Mouse (Mus musculus): ENCODE measurements around the gene Art5. TPM values are rescaled to one million over a fixed set of nuclear protein-coding genes. Genes with fewer than 3 reads are reported as not detected.
A peak's percentile ranks its signal among the peaks of the same experiment; 100 is the strongest.

The Art5 gene
- total and polyA plus RNA-seq, 3 experiments, result 0.04 TPM; not detected in 2

- H3K9ac ChIP-seq (ENCODE audit: control insufficient read depth, low read depth, low read length, poor library complexity, severe bottlenecking), result no peak overlapping the region
- no peaks in the 10 kb centered on the region for H3K9me3 ChIP-seq (replicated peaks; ENCODE audit: insufficient read depth, low read length)
- peaks cover 0 to 3% of the 10 kb centered on the region in 2 experiments; a peak in 1 of 4 replicates for H3K36me3 ChIP-seq (ENCODE audit: control insufficient read depth in 1 of 2, insufficient read depth in 2 of 2, low read length in 2 of 2)
- H3K4me1 ChIP-seq (ENCODE audit: control insufficient read depth in 1 of 2, insufficient read depth in 2 of 2, low read length in 2 of 2), result peaks cover 6 to 9% of the 10 kb centered on the region in 2 experiments
- no peaks in the 10 kb centered on the region for H3K79me2 ChIP-seq (ENCODE audit: control insufficient read depth, insufficient read depth, low read length, poor library complexity)
- peak; percentile 60; the same call in 1 of the 2 replicates for TF ChIP-seq USF1 (IDR thresholded peaks at IDR 0.05; ENCODE audit: low read depth, low read length)
- no peak for TF ChIP-seq EP300 (IDR thresholded peaks at IDR 0.05; ENCODE audit: low read depth in 1 of 2, low read length in 2 of 2)
- H3K27me3 ChIP-seq (ENCODE audit: control insufficient read depth in 1 of 2, insufficient read depth in 2 of 2, low read length in 2 of 2), result no peaks in the 10 kb centered on the region
- H3K27ac ChIP-seq (ENCODE audit: control insufficient read depth, low read depth, low read length), result no peak overlapping the region
- DNase-seq (ENCODE audit: low read depth, low spot score), result no peak
- no peak overlapping the region for H3K4me3 ChIP-seq (ENCODE audit: control insufficient read depth in 1 of 2, insufficient read depth in 1 of 2, low read depth in 2 of 2, low read length in 2 of 2)
These were observed 9.3 kb downstream of the Art5 start for GRCm38 (mm10) chr7:102099760-102100661.

GRCm38 (mm10) chr7:102087336-102087735 is 22.0 kb downstream of the Art5 start:
- Histone ChIP-seq H3K27ac (ENCODE audit: control insufficient read depth, low read depth, low read length) (no peak overlapping the region), H3K4me1 (ENCODE audit: control insufficient read depth in 1 of 2, insufficient read depth in 2 of 2, low read length in 2 of 2) (no peaks in the 10 kb centered on the region), H3K27me3 (ENCODE audit: control insufficient read depth in 1 of 2, insufficient read depth in 2 of 2, low read length in 2 of 2) (no peaks in the 10 kb centered on the region), H3K4me3 (ENCODE audit: control insufficient read depth in 1 of 2, insufficient read depth in 1 of 2, low read depth in 2 of 2, low read length in 2 of 2) (no peak overlapping the region), H3K36me3 (ENCODE audit: control insufficient read depth in 1 of 2, insufficient read depth in 2 of 2, low read length in 2 of 2) (no peaks in the 10 kb centered on the region), H3K9me3 (replicated peaks; ENCODE audit: insufficient read depth, low read length) (no peaks in the 10 kb centered on the region), H3K79me2 (ENCODE audit: control insufficient read depth, insufficient read depth, low read length, poor library complexity) (no peaks in the 10 kb centered on the region), H3K9ac (ENCODE audit: control insufficient read depth, low read depth, low read length, poor library complexity, severe bottlenecking) (no peak overlapping the region)
- no peak for DNase-seq (ENCODE audit: low read depth, low spot score)
- TF ChIP-seq CHD1 (IDR thresholded peaks at IDR 0.05; ENCODE audit: low read depth, low read length), result no peak
- TF ChIP-seq POLR2AphosphoS2 (IDR thresholded peaks at IDR 0.05; ENCODE audit: low read length), result no peak
- TF ChIP-seq EP300 (IDR thresholded peaks at IDR 0.05; ENCODE audit: low read depth in 1 of 2, low read length in 2 of 2), result no peak
- TF ChIP-seq JUND (IDR thresholded peaks at IDR 0.05; ENCODE audit: low read depth, low read length), result no peak
- no peak for TF ChIP-seq ZKSCAN1 (IDR thresholded peaks at IDR 0.05; ENCODE audit: low read depth, low read length)
- no peak for TF ChIP-seq CTCF (IDR thresholded peaks at IDR 0.05 in 2 of 3, conservative IDR thresholded peaks at IDR 0.05 in 1 of 3; ENCODE audit: control insufficient read depth in 1 of 3, insufficient read depth in 1 of 3, low read depth in 2 of 3, low read length in 3 of 3, poor library complexity in 1 of 3, severe bottlenecking in 1 of 3)
- TF ChIP-seq MAFK (IDR thresholded peaks at IDR 0.05; ENCODE audit: borderline replicate concordance, low read depth, low read length), result no peak

GRCm38 (mm10) chr7:102084041-102084696 is 25.1 kb downstream of the Art5 start:
- H3K4me3 ChIP-seq (ENCODE audit: control insufficient read depth in 1 of 2, insufficient read depth in 1 of 2, low read depth in 2 of 2, low read length in 2 of 2), result no peak overlapping the region
- no peaks in the 10 kb centered on the region; a peak in 1 of 4 replicates for H3K36me3 ChIP-seq (ENCODE audit: control insufficient read depth in 1 of 2, insufficient read depth in 2 of 2, low read length in 2 of 2)
- H3K9ac ChIP-seq (ENCODE audit: control insufficient read depth, low read depth, low read length, poor library complexity, severe bottlenecking), result no peak overlapping the region
- no peak for DNase-seq (ENCODE audit: low read depth, low spot score)
- H3K27ac ChIP-seq (ENCODE audit: control insufficient read depth, low read depth, low read length), result no peak overlapping the region
- H3K27me3 ChIP-seq (ENCODE audit: control insufficient read depth in 1 of 2, insufficient read depth in 2 of 2, low read length in 2 of 2), result no peaks in the 10 kb centered on the region
- H3K79me2 ChIP-seq (ENCODE audit: control insufficient read depth, insufficient read depth, low read length, poor library complexity), result no peaks in the 10 kb centered on the region
- H3K4me1 ChIP-seq (ENCODE audit: control insufficient read depth in 1 of 2, insufficient read depth in 2 of 2, low read length in 2 of 2), result no peaks in the 10 kb centered on the region
- no peaks in the 10 kb centered on the region for H3K9me3 ChIP-seq (replicated peaks; ENCODE audit: insufficient read depth, low read length)
- TF ChIP-seq BHLHE40 (IDR thresholded peaks at IDR 0.05; ENCODE audit: borderline replicate concordance, low read depth, low read length) (no peak), CHD1 (IDR thresholded peaks at IDR 0.05; ENCODE audit: low read depth, low read length) (no peak), HCFC1 (IDR thresholded peaks at IDR 0.05; ENCODE audit: low read depth, low read length) (no peak), GATA1 (IDR thresholded peaks at IDR 0.05; ENCODE audit: low read depth, low read length) (no peak), ZNF384 (IDR thresholded peaks at IDR 0.05; ENCODE audit: low read depth, low read length) (no peak), NRF1 (IDR thresholded peaks at IDR 0.05; ENCODE audit: insufficient read depth, low read depth, low read length, poor library complexity, severe bottlenecking) (no peak), SIN3A (IDR thresholded peaks at IDR 0.05; ENCODE audit: low read length) (no peak), MXI1 (IDR thresholded peaks at IDR 0.05; ENCODE audit: low read depth, low read length) (no peak), POLR2AphosphoS5 (IDR thresholded peaks at IDR 0.05; ENCODE audit: borderline replicate concordance, low read depth, low read length) (no peak), POLR2AphosphoS2 (IDR thresholded peaks at IDR 0.05; ENCODE audit: low read length) (no peak), ZC3H11A (IDR thresholded peaks at IDR 0.05; ENCODE audit: low read depth, low read length) (no peak), JUND (IDR thresholded peaks at IDR 0.05; ENCODE audit: low read depth, low read length) (no peak), MEF2A (IDR thresholded peaks at IDR 0.05; ENCODE audit: extremely low read depth, insufficient replicate concordance, low read depth, low read length, poor library complexity, severe bottlenecking) (no peak), MYC (IDR thresholded peaks at IDR 0.05; ENCODE audit: low read depth, low read length) (no peak), RAD21 (IDR thresholded peaks at IDR 0.05; ENCODE audit: low read depth, low read length) (no peak), RCOR1 (IDR thresholded peaks at IDR 0.05; ENCODE audit: low read depth, low read length) (no peak), ZMIZ1 (IDR thresholded peaks at IDR 0.05; ENCODE audit: low read depth, low read length) (no peak)
